Mouse (Mus musculus): Measurements from ENCODE around the gene Zfp61.

- TF ChIP-seq CTCF (conservative IDR thresholded peaks at IDR 0.05; ENCODE audit: low read length) (no peak), POU5F1 (IDR thresholded peaks at IDR 0.05; ENCODE audit: borderline replicate concordance, low read length) (no peak), NANOG (IDR thresholded peaks at IDR 0.05; ENCODE audit: borderline replicate concordance, low read length) (no peak)
Observed at GRCm38 (mm10) chr7:24333304-24333986, 32.4 kb upstream of the Zfp61 start, which contains the start of gene Tescl.

Measured in E14TG2a.4 (cell line).